Mouse (Mus musculus) forebrain, postnatal 0 days (tissue): ENCODE measurements around the gene Dmkn. TPM values are rescaled to one million over a fixed set of nuclear protein-coding genes. Genes with fewer than 3 reads are reported as not detected.

Experiments used
- ATAC-seq: fragments of 200-750 bp; cut with Nextera tagmentation; 2 replicates; pipeline ENCODE4 v1.8.0; 2017; ENCODE audit warnings: mild to moderate bottlenecking, moderate library complexity
- DNase-seq: peaks from one replicate; pipeline ENCODE4 v3.0.0-alpha.2; 2015
- H3K27ac ChIP-seq: fragments of 300-500 bp; sonication (generic); 2 replicates; pipeline ENCODE4 v1.5.1; 2014; ENCODE audit warnings: low read depth, mild to moderate bottlenecking, antibody characterized with exemption, low read length, moderate library complexity, mixed read lengths
- H3K27me3 ChIP-seq: fragments of 300-500 bp; sonication (generic); 2 replicates; pipeline ENCODE4 v1.6.1; 2014; ENCODE audit warnings: mild to moderate bottlenecking, low read length, mixed read lengths; ENCODE audit not compliant: insufficient read depth
- H3K36me3 ChIP-seq: fragments of 300-500 bp; sonication (generic); 2 replicates; pipeline ENCODE4 v1.6.1; 2014; ENCODE audit warnings: mild to moderate bottlenecking, moderate library complexity; ENCODE audit not compliant: insufficient read depth
- H3K4me1 ChIP-seq: fragments of 300-500 bp; sonication (generic); 2 replicates; pipeline ENCODE4 v1.6.1; 2014; ENCODE audit warnings: antibody characterized with exemption; ENCODE audit not compliant: insufficient read depth
- H3K4me2 ChIP-seq: fragments of 300-500 bp; sonication (generic); 2 replicates; pipeline ENCODE4 v1.6.1; 2014; ENCODE audit warnings: low read depth, mild to moderate bottlenecking, moderate library complexity
- H3K4me3 ChIP-seq: fragments of 300-500 bp; sonication (generic); 2 replicates; pipeline ENCODE4 v1.5.1; 2014; ENCODE audit warnings: low read depth, low read length, mixed read lengths
- H3K9ac ChIP-seq: fragments of 300-500 bp; sonication (generic); 2 replicates; pipeline ENCODE4 v1.6.1; 2014; ENCODE audit warnings: mild to moderate bottlenecking
- H3K9me3 ChIP-seq: fragments of 300-500 bp; sonication (generic); 2 replicates; pipeline ENCODE4 v1.6.1; 2016; ENCODE audit warnings: low read length
- CTCF ChIP-seq: sonication (generic); IDR thresholded peaks from 2 replicates; pipeline ENCODE4 v1.5.1; 2016; ENCODE audit warnings: antibody characterized with exemption, control low read depth, low read depth
- WGBS: fragments of 180-500 bp; shearing (Covaris S2); extraction: QIAGEN DNeasy Blood & Tissue Kit; methylation state at CpG from one replicate; pipeline ENCODE4 v1.1.7; 2014; 5-methylcytosine and 5-hydroxymethylcytosine counted together
- polyA plus RNA-seq: library from polyadenylated mRNA; unstranded; fragments of >200 nt; fragmentation: Nextera tagmentation; extraction: Ambion mirVana; gene quantifications from 2 replicates; pipeline ENCODE4 v1.2.1, GENCODE M21; 2015
- total RNA-seq: library from RNA; depleted of rRNA; stranded (reverse); fragments of >200 nt; gene quantifications from 2 replicates; pipeline ENCODE4 v1.2.3, GENCODE M21; 2014

The Dmkn gene
- total and polyA plus RNA-seq, 2 experiments from 2014 or later: 5.2 to 7.2 TPM

DNA sequence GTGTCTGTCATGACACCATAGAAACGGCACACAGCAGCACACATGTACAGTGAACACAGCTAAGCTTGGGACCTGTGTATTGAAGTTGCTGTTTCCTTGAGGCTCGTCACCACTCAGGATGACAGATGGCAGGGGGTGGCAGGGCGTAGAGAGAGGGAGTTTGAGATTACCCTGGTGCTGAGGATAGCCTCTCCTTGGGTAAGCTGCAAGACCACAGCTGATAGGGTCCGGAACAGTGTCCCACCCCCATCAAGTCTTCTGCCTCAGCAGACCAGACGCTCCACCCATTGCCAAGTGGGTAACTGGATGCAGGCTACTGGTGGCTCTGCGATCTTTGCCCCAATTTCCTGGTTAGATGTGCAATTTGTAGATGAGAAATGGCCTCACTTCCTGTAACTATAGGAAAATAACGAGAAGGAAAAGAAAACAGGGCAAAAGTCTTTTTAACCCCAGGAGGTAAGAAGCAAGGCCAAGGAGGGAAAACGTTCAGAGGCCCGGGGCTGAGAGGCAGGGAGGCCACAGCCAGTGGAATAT lies 48.3 kb downstream of the Dmkn start:
- H3K27me3 ChIP-seq: no peaks in the 10 kb centered on the region
- no peak overlapping the region for H3K27ac ChIP-seq
- H3K4me1 ChIP-seq: no peaks in the 10 kb centered on the region
- TF ChIP-seq CTCF: no peak
- no peak overlapping the region for H3K9ac ChIP-seq
- no peaks in the 10 kb centered on the region for H3K36me3 ChIP-seq
- 69% methylated on average over 9 of the region's 9 CpGs for WGBS
- H3K4me3 ChIP-seq: no peak overlapping the region
- no peak overlapping the region for H3K4me2 ChIP-seq
- ATAC-seq: no peak
- DNase-seq: no peak
- H3K9me3 ChIP-seq: no peaks in the 10 kb centered on the region

DNA sequence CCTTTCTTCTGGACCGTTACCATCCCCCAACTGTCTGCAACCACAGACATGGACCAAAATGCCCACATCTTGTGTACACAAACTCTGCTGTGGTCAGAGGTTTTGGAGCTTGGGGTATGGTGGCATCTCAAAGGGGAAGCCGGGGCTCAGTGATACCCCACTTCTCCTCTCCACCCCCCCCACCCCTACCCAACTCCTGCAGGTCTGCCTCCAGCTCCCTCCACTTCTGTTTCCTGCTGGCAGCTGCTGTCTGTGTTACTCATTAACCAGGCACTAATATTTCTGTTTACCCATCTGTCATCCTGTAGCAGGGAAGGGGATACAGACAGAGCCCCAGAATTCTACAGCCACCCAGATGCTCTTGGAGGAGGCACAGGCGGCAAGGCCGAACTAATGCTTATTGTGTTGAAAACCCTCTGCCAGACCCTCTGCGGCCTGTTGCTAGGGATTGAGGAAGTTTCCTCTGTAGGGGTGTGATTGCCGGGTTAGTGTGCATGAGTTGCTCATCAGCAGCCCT lies 48.8 kb downstream of the Dmkn start:
- DNase-seq (no peak), ATAC-seq (no peak; the same call in 1 of the 2 replicates)
- Histone ChIP-seq H3K27ac (no peak overlapping the region), H3K4me2 (no peak overlapping the region), H3K36me3 (no peaks in the 10 kb centered on the region), H3K4me1 (no peaks in the 10 kb centered on the region), H3K27me3 (no peaks in the 10 kb centered on the region), H3K9ac (no peak overlapping the region), H3K4me3 (no peak overlapping the region), H3K9me3 (no peaks in the 10 kb centered on the region)
- no peak for TF ChIP-seq CTCF
- 67% methylated on average over 6 of the region's 6 CpGs for WGBS

DNA sequence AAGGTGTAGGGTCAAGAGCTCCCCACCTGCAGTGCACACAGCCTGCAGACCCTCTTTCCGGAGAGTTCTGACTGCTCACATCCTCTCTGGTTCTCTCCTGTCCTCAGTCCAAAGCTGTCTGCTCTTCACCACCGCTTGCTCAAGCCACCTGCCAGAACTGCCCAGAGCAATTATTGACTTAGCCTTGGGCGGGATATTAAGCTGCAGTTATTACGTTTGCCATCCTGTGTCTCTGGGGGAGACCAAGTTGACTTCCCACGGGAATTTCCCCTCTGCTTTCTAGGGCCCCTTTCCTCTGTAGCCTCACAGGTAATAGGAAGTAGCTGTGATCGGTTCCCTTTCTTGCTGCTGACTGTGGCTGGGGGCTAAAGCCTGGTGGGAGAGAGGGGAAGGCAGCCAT lies 56.6 kb downstream of the Dmkn start:
- Histone ChIP-seq H3K4me3 (no peak overlapping the region), H3K4me2 (no peak overlapping the region), H3K27me3 (no peaks in the 10 kb centered on the region), H3K36me3 (no peaks in the 10 kb centered on the region), H3K27ac (no peak overlapping the region), H3K4me1 (no peaks in the 10 kb centered on the region), H3K9ac (no peak overlapping the region), H3K9me3 (no peaks in the 10 kb centered on the region)
- ATAC-seq: no peak
- DNase-seq: no peak
- WGBS: 80% methylated on average over 6 of the region's 6 CpGs
- TF ChIP-seq CTCF: no peak

DNA sequence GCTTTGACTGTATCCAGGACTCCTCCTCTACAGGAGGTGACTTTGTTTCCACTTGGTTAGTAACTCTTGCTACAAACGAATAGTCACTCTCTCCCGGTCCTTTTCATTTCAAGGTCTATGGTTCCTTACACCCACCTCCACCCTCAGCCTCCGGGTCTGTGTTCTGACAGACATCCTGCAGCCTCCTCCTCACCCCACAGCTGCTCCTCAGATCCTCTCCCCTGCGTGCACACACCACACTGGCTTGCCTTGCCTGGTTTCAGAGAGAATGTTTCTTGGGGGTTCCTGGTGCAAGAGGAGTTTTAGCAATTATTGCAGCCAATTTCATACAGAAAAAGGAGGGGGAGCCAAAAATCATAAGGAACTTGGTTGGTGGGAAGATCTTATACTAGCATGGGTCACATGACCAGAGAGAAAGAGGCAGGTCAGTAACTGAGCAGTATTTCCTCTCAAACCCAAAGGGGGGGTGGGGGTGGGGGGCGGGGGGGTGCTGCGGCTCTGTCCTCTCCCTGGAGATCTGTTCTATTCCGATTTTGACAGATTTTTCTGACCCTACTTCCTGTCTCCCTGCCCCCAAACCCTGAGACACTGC lies 57.4 kb downstream of the Dmkn start:
- Histone ChIP-seq H3K9ac (no peak overlapping the region), H3K4me1 (no peaks in the 10 kb centered on the region), H3K9me3 (no peaks in the 10 kb centered on the region), H3K27ac (no peak overlapping the region), H3K4me2 (no peak overlapping the region), H3K4me3 (no peak overlapping the region), H3K36me3 (no peaks in the 10 kb centered on the region), H3K27me3 (no peaks in the 10 kb centered on the region)
- DNase-seq: no peak
- WGBS: 67% methylated on average over 7 of the region's 7 CpGs
- TF ChIP-seq CTCF: no peak
- no peak for ATAC-seq

DNA sequence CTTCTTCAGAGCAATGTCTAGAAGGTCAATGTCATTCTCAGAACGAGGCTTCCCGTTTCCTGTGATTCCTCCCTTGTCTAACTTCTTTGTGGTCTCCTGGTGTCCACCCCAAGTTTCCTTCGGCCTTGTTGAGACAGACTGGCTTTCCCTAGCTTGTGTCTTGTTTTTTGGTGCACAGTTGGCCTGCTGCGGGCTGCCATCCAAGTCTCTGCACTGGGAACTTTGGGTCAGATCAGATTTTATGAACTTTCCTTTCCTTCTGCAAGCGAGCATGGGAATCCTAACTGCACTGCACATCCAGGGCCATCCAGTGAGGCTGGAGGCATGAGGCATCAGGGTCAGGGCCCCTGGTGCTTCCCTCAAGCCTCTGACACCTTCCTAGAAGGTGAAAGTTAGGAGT lies 58.0 kb downstream of the Dmkn start:
- Histone ChIP-seq H3K9me3 (no peaks in the 10 kb centered on the region), H3K27me3 (no peaks in the 10 kb centered on the region), H3K27ac (no peak overlapping the region), H3K4me3 (no peak overlapping the region), H3K4me2 (no peak overlapping the region), H3K36me3 (no peaks in the 10 kb centered on the region), H3K9ac (no peak overlapping the region), H3K4me1 (no peaks in the 10 kb centered on the region)
- WGBS: 68% methylated on average over 5 of the region's 5 CpGs
- ATAC-seq: no peak
- no peak for TF ChIP-seq CTCF
- no peak for DNase-seq

DNA sequence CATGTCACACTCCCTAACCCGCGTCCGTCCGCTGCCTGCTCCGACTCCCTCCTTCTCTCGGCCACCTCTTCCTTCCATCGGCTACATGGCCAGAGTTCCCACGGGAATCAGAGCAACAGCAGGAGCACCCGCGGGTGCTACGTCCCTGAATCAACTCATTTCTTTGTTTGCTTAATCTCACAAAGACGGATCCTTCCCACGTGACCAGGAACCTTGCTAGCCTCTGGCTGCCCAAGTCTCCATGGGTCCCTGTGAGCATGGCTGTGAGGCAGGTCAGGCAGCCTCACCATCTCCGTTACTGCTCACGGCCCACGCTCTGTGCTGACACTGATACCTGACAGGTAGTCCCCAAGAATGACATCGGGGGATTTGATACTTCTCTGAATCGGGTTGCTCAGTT lies 60.1 kb downstream of the Dmkn start, which contains the start of gene Ffar2:
TSS of gene Ffar2 (minus strand) at position 101 of the 400 bp plus-strand sequence.
- Histone ChIP-seq H3K36me3 (no peaks in the 10 kb centered on the region), H3K9me3 (no peaks in the 10 kb centered on the region), H3K4me2 (no peak within 1 kb of the TSS), H3K9ac (no peak within 1 kb of the TSS), H3K27ac (no peak within 1 kb of the TSS), H3K4me3 (no peak within 1 kb of the TSS), H3K4me1 (no peaks in the 10 kb centered on the region), H3K27me3 (no peaks in the 10 kb centered on the region)
- 89% methylated on average over 18 of the region's 18 CpGs for WGBS
- ATAC-seq (no peak), DNase-seq (no peak)
- no peak for TF ChIP-seq CTCF

DNA sequence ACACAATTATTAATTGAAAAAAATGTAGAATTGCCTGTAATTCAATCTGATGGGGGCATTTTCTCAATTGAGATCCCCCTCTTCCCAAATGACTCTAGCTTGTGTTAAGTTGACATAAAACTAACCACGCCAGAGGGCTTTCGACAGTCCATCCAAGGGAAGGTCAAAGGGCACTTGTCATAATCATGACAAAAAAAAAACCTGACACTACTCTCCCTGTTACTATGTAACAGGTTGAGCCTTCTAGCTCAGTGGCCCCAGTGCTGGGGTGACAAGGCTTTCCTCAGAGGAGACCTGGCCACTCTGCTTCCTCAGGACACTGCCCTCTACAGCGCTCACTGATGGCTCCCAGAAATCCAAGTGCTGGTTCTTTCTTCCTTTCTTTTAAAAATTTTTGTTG lies 60.8 kb downstream of the Dmkn start:
- no peaks in the 10 kb centered on the region for H3K4me1 ChIP-seq
- no peak overlapping the region for H3K9ac ChIP-seq
- ATAC-seq (no peak), DNase-seq (no peak)
- H3K4me3 ChIP-seq: no peak overlapping the region
- H3K27me3 ChIP-seq: no peaks in the 10 kb centered on the region
- no peak overlapping the region for H3K4me2 ChIP-seq
- 94% methylated on average over 3 of the region's 3 CpGs for WGBS
- H3K27ac ChIP-seq: no peak overlapping the region
- H3K9me3 ChIP-seq: no peaks in the 10 kb centered on the region
- no peaks in the 10 kb centered on the region for H3K36me3 ChIP-seq
- no peak for TF ChIP-seq CTCF
